Mouse (Mus musculus) frontal cortex, postnatal 36 days (tissue): ENCODE data around the gene Bhlha15.

Experiments
- DNase-seq, 2 experiments: peaks; one replicate each; pipeline ENCODE4 v3.0.0; 2022; ENCODE audit warnings: low spot score in 2 of 2

Gene Bhlha15

GRCm38 (mm10) chr5:144231410-144231809 is 41.3 kb downstream of the Bhlha15 start:
- DNase-seq, result no peak

- DNase-seq, result no peak
Measured at GRCm38 (mm10) chr5:144232531-144232930, 42.4 kb downstream of the Bhlha15 start.

GRCm38 (mm10) chr5:144234222-144234621 is 44.1 kb downstream of the Bhlha15 start:
- no peak for DNase-seq

- DNase-seq, result no peak
Measured at GRCm38 (mm10) chr5:144234714-144235113, 44.6 kb downstream of the Bhlha15 start.

GRCm38 (mm10) chr5:144238969-144239368 is 48.9 kb downstream of the Bhlha15 start:
- no peak for DNase-seq
